Mouse (Mus musculus) intestine, embryonic 15.5 days (tissue): ENCODE results near the gene Bcl11b. TPM values are rescaled to one million over a fixed set of nuclear protein-coding genes. Genes with fewer than 3 reads are reported as not detected.
A peak's percentile ranks its signal among the peaks of the same experiment; 100 is the strongest.

Experiments used
- ATAC-seq: fragments of 200-750 bp; cut with Nextera tagmentation; 2 replicates; pipeline ENCODE4 v1.8.0; 2017; ENCODE audit warnings: moderate TSS enrichment, moderate library complexity
- H3K27ac ChIP-seq: fragments of 300-500 bp; sonication (generic); 2 replicates; pipeline ENCODE4 v1.5.1; 2015; ENCODE audit warnings: mild to moderate bottlenecking, inconsistent platforms
- H3K27me3 ChIP-seq: fragments of 300-500 bp; sonication (generic); replicated peaks from 2 replicates; pipeline ENCODE4 v1.6.1; 2015; ENCODE audit warnings: inconsistent platforms
- H3K36me3 ChIP-seq: fragments of 300-500 bp; sonication (generic); 2 replicates; pipeline ENCODE4 v1.6.1; 2015; ENCODE audit warnings: inconsistent platforms
- H3K4me1 ChIP-seq: fragments of 300-500 bp; sonication (generic); replicated peaks from 2 replicates; pipeline ENCODE4 v1.6.1; 2015; ENCODE audit warnings: inconsistent platforms
- H3K4me2 ChIP-seq: fragments of 300-500 bp; sonication (generic); replicated peaks from 2 replicates; pipeline ENCODE4 v1.6.1; 2015; ENCODE audit warnings: mild to moderate bottlenecking, inconsistent platforms
- H3K4me3 ChIP-seq: fragments of 300-500 bp; sonication (generic); replicated peaks from 2 replicates; pipeline ENCODE4 v1.5.1; 2015; ENCODE audit warnings: inconsistent platforms
- H3K9ac ChIP-seq: fragments of 300-500 bp; sonication (generic); 2 replicates; pipeline ENCODE4 v1.6.1; 2015; ENCODE audit warnings: inconsistent platforms
- H3K9me3 ChIP-seq: fragments of 300-500 bp; sonication (generic); 2 replicates; pipeline ENCODE4 v1.6.1; 2016; ENCODE audit warnings: inconsistent platforms
- WGBS: fragments of 180-500 bp; shearing (Covaris S2); methylation state at CpG from one replicate; pipeline ENCODE4 v1.1.7; 2015; 5-methylcytosine and 5-hydroxymethylcytosine counted together
- polyA plus RNA-seq: library from polyadenylated mRNA; unstranded; fragments of >200 nt; fragmentation: Nextera tagmentation; extraction: Ambion mirVana; gene quantifications from 2 replicates; pipeline ENCODE4 v1.2.1, GENCODE M21; 2015

The Bcl11b gene
- polyA plus RNA-seq, 1 experiment from 2014 or later = 6.9 TPM

DNA sequence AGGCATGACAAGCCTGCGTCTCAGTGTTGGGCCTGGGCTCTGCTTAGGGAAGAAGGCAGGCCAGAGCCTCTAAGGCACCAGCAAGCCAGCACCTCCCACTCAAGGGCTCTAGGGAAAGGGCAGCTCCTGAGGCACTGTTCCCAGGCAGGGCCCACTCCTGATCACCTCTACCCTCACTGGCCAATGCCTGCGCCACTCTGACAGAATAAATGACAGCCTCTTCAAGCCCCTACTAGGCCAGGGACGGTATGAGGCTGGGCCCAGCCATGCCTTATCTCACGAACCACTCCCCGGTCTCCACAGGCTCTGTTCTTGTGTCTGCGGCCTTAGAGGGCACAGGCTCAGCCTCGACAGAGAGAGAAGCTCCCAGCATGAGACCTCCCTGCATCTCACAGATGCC, 61.3 kb downstream of the Bcl11b start:
- Histone ChIP-seq H3K27me3 (no peaks in the 10 kb centered on the region), H3K9me3 (no peaks in the 10 kb centered on the region), H3K27ac (no peak overlapping the region), H3K4me2 (no peak overlapping the region), H3K36me3 (no peaks in the 10 kb centered on the region), H3K9ac (no peak overlapping the region), H3K4me1 (no peaks in the 10 kb centered on the region), H3K4me3 (no peak overlapping the region)
- 69% methylated on average over 7 of the region's 7 CpGs for WGBS
- no peak for ATAC-seq

DNA sequence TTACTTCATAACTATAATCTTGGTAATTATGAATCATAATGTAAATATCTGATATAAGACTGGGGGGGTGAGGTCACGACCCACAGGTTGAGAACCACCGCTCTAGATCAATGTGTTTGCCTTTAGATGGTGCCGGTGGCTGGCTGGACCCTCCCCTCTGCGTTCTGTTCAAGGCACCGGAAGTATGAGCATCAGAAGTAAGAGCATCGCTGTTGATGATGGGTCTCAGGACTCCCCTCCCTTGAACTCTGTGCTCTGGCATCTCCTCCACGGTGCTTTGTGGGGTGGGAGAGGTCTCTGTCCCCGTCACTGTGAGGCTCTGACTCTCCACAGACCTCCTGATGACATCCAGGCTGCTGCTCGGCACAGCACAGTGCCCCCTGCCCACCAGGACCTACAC, 62.6 kb downstream of the Bcl11b start:
- no peak overlapping the region for H3K9ac ChIP-seq
- H3K9me3 ChIP-seq = no peaks in the 10 kb centered on the region
- no peaks in the 10 kb centered on the region for H3K36me3 ChIP-seq
- H3K4me2 ChIP-seq = no peak overlapping the region
- no peaks in the 10 kb centered on the region for H3K4me1 ChIP-seq
- 87% methylated on average over 9 of the region's 9 CpGs for WGBS
- no peaks in the 10 kb centered on the region for H3K27me3 ChIP-seq
- no peak for ATAC-seq
- H3K4me3 ChIP-seq = no peak overlapping the region
- H3K27ac ChIP-seq = no peak overlapping the region

DNA sequence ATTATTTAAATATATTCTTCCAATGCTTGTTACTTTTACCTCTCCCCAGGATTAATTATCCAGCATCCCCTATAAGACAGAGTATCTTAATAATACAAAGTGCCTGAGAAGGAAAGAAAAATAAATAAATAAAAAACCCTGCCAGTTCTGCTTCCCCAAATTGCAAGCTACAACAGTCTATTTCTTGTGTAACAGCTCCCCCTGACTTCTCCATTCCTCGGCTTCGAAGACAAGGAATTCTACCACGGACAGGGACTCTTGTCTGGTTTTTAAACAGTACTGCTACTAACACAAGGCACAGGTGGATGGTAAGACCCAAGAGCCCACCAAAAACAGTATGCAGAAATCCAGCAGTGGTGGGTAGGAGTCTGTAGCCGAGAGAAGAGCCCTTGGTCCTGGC, 64.2 kb downstream of the Bcl11b start:
- 53% methylated on average over 4 of the region's 4 CpGs for WGBS
- no peak overlapping the region for H3K9ac ChIP-seq
- no peaks in the 10 kb centered on the region for H3K9me3 ChIP-seq
- ATAC-seq = no peak
- no peak overlapping the region for H3K4me2 ChIP-seq
- 0 out of 2 replicates have a peak, but pooled peaks cover 5% of the 10 kb centered on the region for H3K4me1 ChIP-seq
- no peak overlapping the region for H3K27ac ChIP-seq
- no peaks in the 10 kb centered on the region for H3K36me3 ChIP-seq
- no peak overlapping the region for H3K4me3 ChIP-seq
- no peaks in the 10 kb centered on the region for H3K27me3 ChIP-seq

DNA sequence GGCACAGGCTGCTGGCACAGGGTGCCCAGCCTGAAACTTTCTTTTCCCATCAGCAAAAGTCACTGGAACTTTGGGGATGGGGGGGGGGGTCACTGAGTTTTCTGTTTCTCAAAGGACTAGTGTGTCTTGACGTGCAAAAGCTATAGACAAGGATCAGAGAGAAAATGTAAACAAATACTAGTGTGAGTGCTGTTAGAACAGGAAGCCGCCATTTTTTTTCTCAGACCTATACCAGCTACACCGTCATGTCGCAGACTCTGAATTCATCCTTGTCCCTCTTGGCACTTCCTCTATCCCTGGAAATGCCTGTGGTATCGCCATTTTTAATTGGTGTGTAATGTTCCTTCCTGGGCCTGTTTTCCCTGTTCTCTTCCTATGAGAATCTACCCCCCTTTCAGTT, 66.4 kb downstream of the Bcl11b start:
- Histone ChIP-seq H3K4me3 (no peak overlapping the region), H3K4me1 (0 out of 2 replicates have a peak, but pooled peaks cover 9% of the 10 kb centered on the region), H3K27me3 (no peaks in the 10 kb centered on the region), H3K9ac (no peak overlapping the region), H3K27ac (no peak overlapping the region), H3K9me3 (no peaks in the 10 kb centered on the region), H3K4me2 (no peak overlapping the region), H3K36me3 (no peaks in the 10 kb centered on the region)
- ATAC-seq = no peak
- 72% methylated on average over 5 of the region's 5 CpGs for WGBS

DNA sequence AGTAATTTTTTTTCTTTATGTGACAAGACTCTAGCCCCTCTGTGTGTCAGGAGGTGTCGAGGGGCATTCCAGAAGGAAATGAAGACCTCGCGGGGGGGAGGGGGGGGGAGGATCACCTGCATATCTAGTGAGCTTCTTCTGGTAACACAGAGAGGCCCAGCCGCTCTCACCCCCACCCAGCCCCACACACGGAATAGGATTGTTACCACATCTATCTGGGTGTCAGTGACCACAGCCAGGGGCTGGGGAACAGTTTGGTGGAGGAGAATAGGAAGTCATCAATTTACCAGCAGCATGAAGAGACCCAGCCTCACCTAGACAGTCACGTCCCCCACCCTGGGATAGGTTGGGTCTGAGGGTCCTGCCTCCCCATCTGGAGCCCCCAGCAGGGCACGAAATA, 67.0 kb downstream of the Bcl11b start:
- Histone ChIP-seq H3K9ac (no peak overlapping the region), H3K4me1 (peaks cover 11% of the 10 kb centered on the region; the same call in 1 of the 2 replicates), H3K4me2 (no peak overlapping the region), H3K9me3 (no peaks in the 10 kb centered on the region), H3K27me3 (no peaks in the 10 kb centered on the region), H3K36me3 (no peaks in the 10 kb centered on the region), H3K27ac (no peak overlapping the region), H3K4me3 (no peak overlapping the region)
- WGBS = 75% methylated on average over 7 of the region's 7 CpGs
- ATAC-seq = no peak

DNA sequence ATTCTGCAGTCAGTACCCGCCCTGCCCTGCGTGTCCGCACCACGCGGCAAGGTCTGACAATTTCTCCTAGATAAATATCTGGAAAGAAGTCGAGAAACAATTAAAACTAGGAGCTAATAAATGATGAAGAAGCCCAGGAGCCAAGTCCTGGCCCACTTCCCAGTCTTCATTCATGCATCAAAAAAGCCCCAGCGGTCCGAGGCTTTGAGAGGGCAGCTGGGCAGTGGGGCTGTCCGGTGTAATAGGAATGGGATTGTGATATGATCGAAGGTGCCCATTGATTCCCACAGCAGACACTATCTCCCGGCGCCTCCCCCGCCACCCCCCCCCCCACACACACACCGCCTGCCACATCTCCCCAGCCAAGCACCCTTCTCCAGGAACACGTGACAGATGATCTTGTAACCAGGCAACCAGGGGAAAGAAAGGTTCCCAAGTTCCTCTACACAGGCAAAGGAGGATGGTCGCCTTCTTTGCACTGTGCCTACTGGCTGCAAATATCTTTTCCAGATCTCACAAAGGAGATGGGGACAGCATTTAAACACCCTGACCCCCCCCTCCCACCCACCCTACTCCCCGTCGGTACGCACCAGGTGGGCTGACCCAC, 68.5 kb downstream of the Bcl11b start:
- Histone ChIP-seq H3K27me3 (no peaks in the 10 kb centered on the region), H3K9me3 (no peaks in the 10 kb centered on the region), H3K4me1 (peaks cover 24% of the 10 kb centered on the region), H3K27ac (no peak overlapping the region), H3K4me3 (no peak overlapping the region), H3K9ac (no peak overlapping the region), H3K36me3 (no peaks in the 10 kb centered on the region), H3K4me2 (no peak overlapping the region)
- WGBS = 68% methylated on average over 19 of the region's 19 CpGs
- ATAC-seq = no peak

- Histone ChIP-seq H3K4me3 (no peak overlapping the region), H3K27me3 (no peaks in the 10 kb centered on the region), H3K9ac (no peak overlapping the region), H3K9me3 (no peaks in the 10 kb centered on the region), H3K4me1 (peaks cover 33% of the 10 kb centered on the region), H3K36me3 (no peaks in the 10 kb centered on the region), H3K27ac (no peak overlapping the region), H3K4me2 (no peak overlapping the region)
- 81% methylated on average over 12 of the region's 12 CpGs for WGBS
- no peak for ATAC-seq
Observed at GRCm38 (mm10) chr12:107932140-107932539, 71.3 kb downstream of the Bcl11b start.

- no peaks in the 10 kb centered on the region for H3K27me3 ChIP-seq
- 78% methylated on average over 5 of the region's 5 CpGs for WGBS
- no peaks in the 10 kb centered on the region for H3K36me3 ChIP-seq
- peak overlapping the region; percentile 19; the same call in 1 of the 2 replicates for H3K27ac ChIP-seq
- no peak overlapping the region for H3K9ac ChIP-seq
- no peak for ATAC-seq
- H3K4me3 ChIP-seq = no peak overlapping the region
- peak overlapping the region; percentile 34 for H3K4me2 ChIP-seq
- H3K4me1 ChIP-seq = peaks cover 33% of the 10 kb centered on the region
- no peaks in the 10 kb centered on the region for H3K9me3 ChIP-seq
Observed at GRCm38 (mm10) chr12:107931476-107931875, 71.9 kb downstream of the Bcl11b start.

GRCm38 (mm10) chr12:107930611-107931350, 72.6 kb downstream of the Bcl11b start:
- H3K4me1 ChIP-seq = peaks cover 33% of the 10 kb centered on the region
- no peak overlapping the region for H3K4me3 ChIP-seq
- H3K9me3 ChIP-seq = no peaks in the 10 kb centered on the region
- ATAC-seq = peak; percentile 48
- H3K4me2 ChIP-seq = peak overlapping the region; percentile 34
- H3K36me3 ChIP-seq = no peaks in the 10 kb centered on the region
- WGBS = 35% methylated on average over 28 of the region's 28 CpGs
- H3K9ac ChIP-seq = no peak overlapping the region
- no peaks in the 10 kb centered on the region for H3K27me3 ChIP-seq
- peak overlapping the region; percentile 56; the same call in 1 of the 2 replicates for H3K27ac ChIP-seq

DNA sequence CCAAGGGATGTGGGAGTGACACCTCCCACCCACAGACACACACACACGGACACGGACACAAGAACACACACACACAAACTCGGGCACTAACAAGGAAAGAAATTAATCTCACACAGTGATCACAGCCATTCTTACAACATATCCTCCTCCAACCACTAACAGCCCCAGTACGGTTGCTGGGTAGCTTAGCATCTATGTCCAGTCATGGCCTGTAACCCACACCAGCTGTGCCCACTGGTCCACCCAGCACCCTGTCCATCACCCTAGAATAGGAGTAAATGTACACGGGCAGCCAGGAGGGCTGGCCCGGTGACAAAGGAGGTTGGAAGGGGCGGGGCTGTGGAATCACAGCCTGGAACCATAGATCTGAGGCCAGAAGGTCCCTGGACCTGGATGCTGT, 74.5 kb downstream of the Bcl11b start:
- peak; percentile 5; the same call in 1 of the 2 replicates for ATAC-seq
- Histone ChIP-seq H3K4me1 (peaks cover 35% of the 10 kb centered on the region), H3K4me3 (no peak overlapping the region), H3K9me3 (no peaks in the 10 kb centered on the region), H3K27me3 (no peaks in the 10 kb centered on the region), H3K9ac (no peak overlapping the region), H3K27ac (no peak overlapping the region), H3K4me2 (no peak overlapping the region), H3K36me3 (no peaks in the 10 kb centered on the region)
- WGBS = 74% methylated on average over 7 of the region's 7 CpGs

- H3K27ac ChIP-seq = no peak overlapping the region
- H3K27me3 ChIP-seq = no peaks in the 10 kb centered on the region
- H3K9ac ChIP-seq = no peak overlapping the region
- no peak overlapping the region for H3K4me3 ChIP-seq
- no peaks in the 10 kb centered on the region for H3K9me3 ChIP-seq
- H3K4me1 ChIP-seq = peaks cover 32% of the 10 kb centered on the region
- no peak for ATAC-seq
- no peak overlapping the region for H3K4me2 ChIP-seq
- no peaks in the 10 kb centered on the region for H3K36me3 ChIP-seq
- 70% methylated on average over 15 of the region's 15 CpGs for WGBS
Observed at GRCm38 (mm10) chr12:107928464-107928901, 74.9 kb downstream of the Bcl11b start.

DNA sequence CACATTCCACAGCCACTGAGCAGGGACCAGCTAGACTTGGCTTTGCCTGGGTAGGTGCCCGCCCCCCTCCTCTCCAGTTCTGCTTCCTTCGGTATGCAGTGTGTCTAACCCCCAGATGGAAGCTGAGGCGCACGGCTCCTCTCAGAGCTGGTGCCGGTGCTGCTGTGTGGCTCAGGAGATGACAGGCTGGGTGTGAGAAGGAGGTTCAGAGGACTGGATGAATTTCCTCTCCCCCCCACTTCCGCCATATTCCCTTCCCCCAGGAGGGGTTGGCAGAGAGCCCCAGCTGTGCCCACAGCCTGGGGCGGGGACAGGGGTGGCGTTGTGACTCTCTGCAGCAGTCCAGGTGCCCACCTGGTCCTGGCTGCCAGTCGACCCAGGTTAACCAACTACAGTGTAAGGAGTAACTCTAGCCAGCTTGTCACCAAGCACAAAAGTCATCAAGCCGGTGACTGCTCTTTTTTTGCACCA, 75.4 kb downstream of the Bcl11b start:
- H3K4me1 ChIP-seq = peaks cover 31% of the 10 kb centered on the region
- H3K9ac ChIP-seq = no peak overlapping the region
- H3K4me3 ChIP-seq = no peak overlapping the region
- no peak overlapping the region for H3K4me2 ChIP-seq
- no peaks in the 10 kb centered on the region for H3K9me3 ChIP-seq
- no peak for ATAC-seq
- no peaks in the 10 kb centered on the region for H3K27me3 ChIP-seq
- WGBS = 58% methylated on average over 10 of the region's 10 CpGs
- no peak overlapping the region for H3K27ac ChIP-seq
- no peaks in the 10 kb centered on the region for H3K36me3 ChIP-seq
